Mouse (Mus musculus) layer of hippocampus, adult 8-10 months (tissue): ENCODE results near the gene Bach2. TPM values are rescaled to one million over a fixed set of nuclear protein-coding genes. Genes with fewer than 3 reads are reported as not detected.

ENCODE experiments used
- DNase-seq, 2 experiments: peaks; one replicate each; pipeline ENCODE4 v3.0.0; 2022; ENCODE audit warnings: low spot score in 2 of 2
- total RNA-seq, 4 experiments: library from RNA; stranded (reverse); gene quantifications; 2 replicates each; pipeline ENCODE4 v1.2.4; 2022

Gene Bach2
- total RNA-seq, 4 experiments from 2014 or later, result 15.1 to 17.9 (median 17.0) TPM

DNA sequence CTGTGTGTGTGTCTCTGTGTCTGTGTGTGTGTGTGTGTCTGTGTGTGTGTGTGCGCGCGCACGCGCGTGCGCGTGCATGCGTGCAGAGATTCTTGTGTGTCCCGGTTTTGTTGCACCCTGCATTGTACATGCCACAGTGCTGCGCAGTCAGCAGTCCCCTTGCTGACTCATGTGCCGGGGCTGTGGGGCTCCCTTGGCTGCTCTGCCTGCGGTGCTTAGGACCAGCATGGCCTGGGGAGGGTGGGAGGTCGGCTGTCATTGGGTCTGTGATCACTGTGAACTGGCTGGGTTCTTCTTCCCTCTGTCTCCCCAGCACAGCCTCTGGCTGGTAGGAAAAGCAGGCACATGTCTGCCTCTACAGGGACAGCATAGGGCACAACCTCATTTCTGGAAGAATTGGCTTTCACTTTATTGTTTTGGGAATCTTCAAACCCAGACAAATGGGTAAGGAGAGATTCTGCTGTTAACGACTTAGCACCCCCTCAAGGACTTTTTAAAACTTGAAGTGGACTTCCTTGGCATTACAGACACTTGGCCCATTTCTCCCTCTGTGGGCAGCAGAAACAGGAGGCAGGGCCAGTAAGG lies 11.2 kb downstream of the Bach2 start:
- DNase-seq, result no peak

DNA sequence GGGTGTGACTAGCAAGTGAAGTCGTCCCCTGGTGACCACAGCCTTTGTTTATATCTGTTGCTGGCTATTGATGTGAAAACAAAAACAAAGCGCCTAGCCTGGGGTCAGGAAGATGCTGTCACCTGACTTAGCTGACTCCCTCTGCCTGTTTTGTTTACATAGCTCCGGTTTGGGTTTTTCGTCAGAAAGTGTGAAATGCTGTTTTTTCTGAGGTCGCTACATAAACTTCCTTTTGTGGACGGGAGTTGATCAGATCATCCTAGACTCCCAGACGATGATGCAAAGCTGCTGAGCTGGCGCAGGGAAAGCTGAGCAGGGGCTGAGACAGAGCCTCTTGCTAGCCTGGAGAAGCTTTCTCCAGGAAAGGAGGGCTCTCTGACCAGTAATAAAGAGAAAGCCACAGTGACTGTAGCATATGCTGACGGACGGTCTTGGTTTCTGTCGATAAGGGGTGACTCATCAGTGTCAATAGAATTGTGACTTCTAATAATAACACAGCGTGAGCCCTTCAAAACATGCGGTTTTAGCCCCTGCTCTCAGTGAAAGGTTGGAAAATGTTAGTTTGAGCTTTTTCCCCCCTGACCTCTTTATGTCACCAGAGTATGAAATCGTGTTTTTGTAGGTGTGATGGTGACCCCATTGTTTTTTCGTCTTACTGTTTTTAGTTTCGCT lies 11.9 kb downstream of the Bach2 start:
- DNase-seq, result no peak

DNA sequence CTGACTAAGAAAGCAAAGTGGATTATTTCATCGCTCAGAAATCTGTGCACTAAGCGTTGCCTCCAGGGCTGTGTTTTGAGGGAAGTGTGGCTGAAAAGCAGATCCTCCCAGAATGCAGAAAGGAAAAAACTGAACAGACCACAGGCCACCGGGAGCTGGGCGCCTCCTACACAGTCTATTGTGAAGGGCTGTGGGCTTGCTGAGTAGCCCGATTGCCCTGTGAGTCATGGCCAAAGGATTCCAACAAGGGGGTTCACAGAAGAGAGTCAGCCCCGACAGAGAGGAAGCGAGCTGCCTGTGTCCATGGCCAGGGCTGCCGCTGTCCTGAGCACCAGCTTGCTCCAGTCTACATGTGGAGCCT lies 12.4 kb downstream of the Bach2 start:
- no peak for DNase-seq

DNA sequence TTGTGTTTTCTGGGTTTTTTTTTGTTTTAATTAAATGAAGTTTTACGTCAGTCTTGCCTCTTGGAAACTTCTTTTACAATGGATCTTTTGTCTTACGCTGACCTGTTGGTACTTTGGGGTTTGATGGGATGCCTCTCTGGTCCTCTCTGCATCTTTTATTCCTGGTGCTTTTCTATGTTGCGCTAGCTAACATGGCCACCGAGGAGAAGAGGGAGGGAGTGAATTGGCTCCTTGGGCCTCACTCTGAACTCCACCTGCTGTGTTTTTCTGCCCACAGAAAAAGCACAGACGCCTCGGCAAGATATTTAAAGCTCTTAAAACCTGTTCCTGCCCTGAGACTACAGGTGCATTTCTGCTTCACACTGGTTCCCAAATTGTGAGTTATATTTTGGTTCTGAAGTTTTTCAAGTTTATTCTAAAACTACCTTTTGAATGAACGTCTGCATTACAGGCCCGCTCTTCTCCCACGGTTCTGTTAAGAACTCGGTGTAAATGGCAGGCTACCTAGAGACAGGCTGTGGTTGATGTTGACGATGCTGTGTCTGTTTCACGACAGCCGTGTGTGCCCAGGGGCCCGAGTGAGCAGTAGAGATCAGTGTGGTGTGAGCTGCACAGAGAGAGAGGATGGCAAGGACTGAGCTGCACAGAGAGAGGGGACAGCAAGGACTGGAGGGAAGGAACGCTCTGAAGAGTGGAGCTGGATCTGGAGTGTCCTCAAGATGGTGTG lies 13.5 kb downstream of the Bach2 start:
- DNase-seq, result no peak

DNA sequence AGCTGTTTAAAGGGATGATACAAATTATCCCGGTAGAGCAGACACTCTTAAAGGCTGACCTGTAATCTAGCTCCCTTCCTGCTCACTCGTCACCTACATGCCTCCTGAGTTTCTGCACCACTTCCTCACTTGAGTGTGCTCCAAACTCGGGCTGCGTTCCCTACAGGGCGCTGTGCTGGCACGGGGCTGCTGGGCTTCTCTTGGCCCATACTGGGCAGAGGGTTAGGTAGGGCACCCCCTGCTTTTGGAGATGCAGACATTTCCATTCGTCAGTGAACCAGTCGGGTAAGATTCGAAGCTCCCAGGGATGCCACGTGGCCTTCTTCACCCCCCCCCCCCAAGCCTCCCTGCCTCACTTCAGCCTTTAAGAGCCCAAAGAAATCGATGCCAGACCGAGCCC lies 19.1 kb downstream of the Bach2 start:
- no peak for DNase-seq

DNA sequence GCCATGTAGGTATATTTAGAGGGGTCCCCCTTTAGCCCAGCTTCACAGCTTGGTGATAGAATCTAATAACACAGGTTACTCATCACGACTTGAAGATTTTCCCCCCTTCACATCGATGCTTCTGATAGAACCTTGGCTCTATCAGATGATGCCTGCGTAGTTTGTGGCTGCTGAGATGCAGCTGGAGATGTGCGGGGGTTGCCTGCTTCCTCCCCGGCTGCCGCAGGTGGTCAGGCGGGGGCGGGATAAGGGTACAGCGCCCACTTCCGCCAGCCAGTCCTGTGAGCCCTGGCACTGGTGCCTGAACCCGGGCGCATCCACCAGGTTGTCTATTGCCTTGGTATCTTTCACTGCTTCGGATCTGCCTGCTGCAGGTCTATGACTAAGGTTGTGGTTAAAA lies 19.5 kb downstream of the Bach2 start:
- no peak for DNase-seq

DNA sequence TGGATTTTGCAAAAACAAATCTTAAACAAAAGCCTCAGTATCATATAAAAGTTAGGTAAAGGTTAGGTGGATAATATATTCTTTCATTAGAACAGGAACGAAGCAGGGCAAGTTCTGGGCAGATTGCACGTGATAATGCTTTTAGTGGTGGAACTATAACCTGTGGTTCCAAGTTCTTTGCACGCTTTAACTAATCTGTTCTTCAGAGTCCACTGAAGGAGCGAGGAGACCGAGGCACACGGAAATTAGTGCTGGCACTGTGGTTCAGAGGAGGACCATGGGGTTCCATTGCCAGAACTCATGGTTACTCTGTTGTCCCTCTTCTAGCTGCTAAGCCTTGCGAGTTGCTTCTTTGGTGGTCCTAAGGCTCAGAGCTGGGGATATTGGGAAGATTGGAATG lies 20.0 kb downstream of the Bach2 start:
- DNase-seq, result no peak

DNA sequence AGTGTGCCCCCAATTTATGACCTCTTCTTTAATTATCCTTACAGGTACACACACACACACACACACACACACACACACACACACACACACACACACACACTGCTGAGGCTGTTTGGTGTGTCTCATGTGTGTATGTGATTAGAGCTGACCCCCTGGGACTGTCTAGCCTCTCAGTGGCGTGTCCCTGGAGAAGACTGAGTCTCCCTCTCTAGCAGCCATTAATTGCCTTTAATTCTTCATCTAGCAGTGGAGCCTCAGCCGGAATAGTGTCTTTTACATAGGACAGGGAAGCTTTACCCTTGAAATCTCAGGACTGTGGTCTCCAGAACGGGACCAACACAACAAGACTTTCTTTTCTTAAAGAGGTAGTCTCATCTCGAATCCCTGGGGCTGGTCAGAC lies 22.3 kb downstream of the Bach2 start:
- DNase-seq, result no peak

DNA sequence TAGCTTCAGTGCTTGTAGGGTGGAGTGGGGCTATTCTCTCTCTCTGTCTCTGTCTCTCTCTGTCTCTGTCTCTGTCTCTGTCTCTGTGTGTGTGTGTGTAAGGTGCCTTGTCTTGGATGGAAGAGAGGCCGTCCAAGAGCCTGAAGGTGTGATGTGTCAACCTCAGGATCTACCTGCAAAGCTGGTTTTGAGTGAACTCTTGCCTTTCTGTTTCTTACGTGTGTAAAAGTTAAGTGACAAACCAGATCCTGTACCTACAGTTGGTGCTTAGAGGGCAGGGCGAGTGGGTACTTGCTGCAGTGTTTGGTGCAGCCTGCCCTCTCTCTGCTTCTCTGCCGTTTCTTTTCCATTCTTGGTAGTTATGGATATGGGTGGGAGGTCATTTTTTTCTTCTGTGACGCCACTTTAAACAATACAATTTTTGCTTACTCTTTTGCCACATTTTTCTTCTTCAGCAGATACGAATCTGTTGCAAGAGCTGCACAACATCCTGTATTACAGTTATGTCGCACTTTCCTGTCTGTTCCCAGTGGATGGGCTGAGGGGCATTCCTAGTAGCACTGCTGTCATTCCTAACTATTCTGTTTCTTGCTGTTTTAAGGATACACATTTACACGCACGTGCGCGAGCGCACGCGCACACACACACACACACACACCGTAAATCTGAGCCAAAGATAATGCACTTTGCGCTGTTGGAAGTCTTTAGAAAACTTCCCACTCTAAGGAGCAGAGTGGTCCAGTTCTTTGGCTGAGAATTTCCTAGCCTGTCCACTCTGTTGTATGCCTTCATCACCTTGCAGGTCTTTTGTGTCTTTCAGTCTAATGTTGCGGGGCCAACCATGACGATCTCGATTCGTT lies 24.5 kb downstream of the Bach2 start:
- DNase-seq, result no peak

DNA sequence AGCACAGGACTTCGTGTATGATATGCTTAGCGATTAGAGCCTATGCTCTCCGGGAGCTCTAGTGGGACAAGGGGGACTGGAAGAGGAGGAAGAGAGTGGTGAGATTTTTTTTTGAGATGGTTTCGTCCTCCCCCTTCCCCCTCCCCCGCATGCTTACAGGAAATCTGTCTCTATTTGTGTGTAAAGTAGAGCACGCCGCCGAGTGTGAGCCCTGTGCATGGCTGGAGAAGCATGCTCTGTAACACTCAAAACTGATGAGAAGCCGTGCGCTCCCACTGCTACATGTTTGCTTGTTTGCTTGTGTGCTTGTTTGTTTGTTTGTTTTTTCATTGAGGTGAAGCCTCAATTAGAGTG lies 25.1 kb downstream of the Bach2 start:
- no peak for DNase-seq

DNA sequence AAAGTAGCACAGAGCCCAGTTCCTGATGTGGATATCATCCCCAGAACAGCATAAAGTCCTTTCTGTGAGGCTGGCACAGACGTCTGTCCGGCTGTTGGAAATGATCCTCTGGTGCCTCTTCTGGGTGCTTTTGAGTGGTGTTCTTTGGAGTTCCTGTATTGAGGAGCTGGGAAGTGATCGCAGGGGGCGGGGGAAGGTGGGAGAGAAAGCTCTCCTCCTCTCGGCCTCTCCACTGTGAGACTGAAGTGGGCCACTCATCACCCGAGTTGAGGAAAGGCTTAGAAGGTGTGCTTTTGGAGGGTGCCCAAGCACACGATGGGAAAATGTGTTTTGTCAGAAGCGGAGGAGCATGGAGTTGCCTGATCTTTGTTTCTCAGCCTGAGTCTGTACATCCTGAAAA lies 26.3 kb downstream of the Bach2 start:
- no peak for DNase-seq

DNA sequence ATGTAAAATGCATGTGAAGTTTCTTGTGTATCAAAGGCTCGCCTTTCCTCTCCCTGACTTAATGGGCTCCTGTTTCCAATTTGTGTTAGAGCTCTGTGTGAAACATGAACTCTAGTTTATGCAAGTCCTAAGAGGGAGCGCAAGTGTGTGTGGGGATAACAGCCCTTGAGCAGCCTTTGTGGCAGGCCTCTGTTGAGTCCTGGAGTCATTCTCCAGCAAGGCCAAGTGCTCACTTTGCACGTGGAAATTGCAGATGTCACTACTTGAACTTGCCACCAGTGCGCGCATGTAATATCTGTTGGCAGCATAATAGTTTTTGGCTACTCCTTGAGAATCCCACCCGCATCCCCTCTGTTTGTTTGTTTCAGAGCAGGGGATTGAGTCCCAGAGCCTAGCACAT lies 28.1 kb downstream of the Bach2 start:
- no peak for DNase-seq

DNA sequence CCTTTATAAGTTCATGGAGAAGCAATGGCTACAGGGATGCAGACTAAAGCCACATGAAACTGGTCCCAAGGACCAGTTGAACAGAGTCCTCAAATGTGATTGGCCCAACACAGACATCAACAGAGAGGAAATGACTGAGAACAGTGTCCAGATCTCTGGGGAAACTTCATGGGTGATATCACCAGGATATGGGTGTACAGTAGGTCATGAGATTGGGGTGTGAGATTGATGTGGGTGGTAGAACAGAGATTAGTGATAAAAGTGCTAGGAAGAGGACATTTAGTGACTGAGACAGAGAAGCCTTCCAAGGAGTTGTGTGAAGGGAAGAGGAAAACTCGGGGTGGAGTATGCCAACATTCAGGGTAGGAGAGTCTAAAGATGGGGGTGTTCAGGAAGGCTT lies 29.4 kb downstream of the Bach2 start:
- DNase-seq, result no peak

DNA sequence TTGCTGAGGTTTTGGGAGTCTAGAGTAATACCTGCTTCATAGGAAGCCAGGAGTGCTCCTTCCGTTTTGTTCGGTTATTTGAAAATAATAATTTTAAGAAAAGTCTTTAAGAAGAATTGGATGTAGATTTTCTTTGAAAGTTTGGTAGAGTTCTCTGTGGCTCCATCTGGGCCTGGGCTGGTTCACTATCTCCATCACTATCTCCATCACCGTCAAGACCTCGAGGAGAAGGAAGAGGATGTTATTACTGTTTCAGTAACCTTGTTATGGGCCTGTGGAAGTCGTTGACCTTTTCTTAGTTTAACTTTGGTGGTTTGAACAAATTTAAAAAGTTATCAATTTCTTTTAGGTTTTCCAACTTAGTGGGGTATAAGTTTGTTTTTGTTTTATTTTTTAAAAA lies 33.8 kb downstream of the Bach2 start:
- no peak for DNase-seq

DNA sequence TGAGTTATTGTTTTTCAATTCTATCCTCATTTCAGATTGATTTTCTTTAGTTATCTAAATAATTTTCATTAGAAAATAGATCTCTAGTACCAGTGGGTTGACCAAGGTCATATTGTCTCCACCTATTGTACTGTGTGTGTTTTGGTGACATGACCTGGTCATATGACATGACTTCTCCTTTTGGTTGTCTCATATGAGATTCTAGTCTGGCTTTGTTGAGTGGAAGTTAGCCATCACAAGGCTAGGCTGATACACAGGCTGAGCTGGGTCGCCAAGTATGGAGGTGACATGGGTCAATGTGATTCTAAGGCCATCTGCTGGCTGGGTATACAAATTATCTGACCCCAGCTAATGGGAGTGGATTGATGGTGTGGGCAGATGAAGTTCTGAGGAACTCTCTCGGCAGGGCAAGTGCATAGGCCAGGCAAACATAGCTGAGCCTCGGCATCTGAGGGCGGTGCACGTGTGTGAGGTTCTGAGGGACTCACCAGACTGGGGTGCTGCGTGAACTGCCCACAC lies 36.2 kb downstream of the Bach2 start:
- no peak for DNase-seq

DNA sequence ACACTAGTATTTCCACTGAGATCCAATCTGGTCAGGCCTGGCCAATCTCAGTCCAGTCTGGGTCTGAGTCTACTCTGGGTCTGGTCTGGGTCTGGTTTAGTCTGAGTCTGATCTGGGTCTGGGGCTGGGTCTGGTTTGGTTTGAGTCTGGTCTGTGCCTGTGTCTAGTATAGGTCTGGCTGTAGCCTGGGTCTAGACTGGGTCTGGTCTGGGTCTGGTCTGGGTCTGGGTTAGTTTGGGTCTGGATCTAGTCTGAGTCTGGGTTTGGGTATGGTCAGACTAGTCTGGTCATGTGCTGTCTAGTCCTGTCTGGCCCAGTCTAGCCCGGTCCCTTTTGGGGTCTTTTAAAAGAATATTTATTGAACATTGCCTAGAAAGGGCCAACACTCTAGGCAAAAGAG lies 41.2 kb downstream of the Bach2 start:
- DNase-seq, result no peak

DNA sequence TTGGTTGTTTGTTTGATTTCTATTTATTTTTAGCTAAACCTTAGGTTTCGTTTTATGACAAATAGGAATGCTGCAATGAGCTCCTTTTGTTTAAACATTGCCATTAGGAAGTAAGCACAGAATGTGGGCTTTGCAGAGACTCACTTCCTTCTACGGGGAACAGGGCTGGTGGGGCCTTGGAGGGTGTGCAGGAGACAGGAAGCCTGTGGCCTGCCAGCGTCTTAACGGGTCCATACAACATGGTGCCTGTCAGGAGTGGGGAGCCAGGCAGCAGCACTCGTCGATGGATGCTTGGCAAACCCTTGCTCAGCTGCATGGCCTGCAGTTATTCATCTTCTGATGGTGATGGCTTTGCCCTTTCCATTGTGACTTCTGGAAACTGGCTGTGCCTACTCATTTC lies 41.8 kb downstream of the Bach2 start:
- no peak for DNase-seq

DNA sequence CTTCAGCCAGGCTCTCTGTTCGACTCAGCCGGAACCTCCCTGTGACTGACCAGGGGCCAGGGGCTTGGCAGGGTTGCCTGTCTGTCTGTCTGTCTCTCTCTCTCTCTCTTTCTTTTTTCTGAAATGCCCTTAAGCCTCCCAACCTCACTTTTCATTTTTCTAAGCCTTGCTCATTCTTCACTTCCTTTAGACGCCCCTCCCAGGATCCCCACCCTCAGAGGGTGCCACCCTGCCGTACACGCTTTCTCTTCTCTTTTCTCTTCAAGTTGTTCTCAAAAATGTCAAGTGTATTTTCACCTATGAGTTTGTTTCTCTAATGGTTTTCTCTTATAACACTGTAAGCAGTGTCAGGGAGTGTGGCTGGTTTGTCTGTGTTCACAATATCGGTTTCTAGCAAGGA lies 42.7 kb downstream of the Bach2 start:
- no peak for DNase-seq

DNA sequence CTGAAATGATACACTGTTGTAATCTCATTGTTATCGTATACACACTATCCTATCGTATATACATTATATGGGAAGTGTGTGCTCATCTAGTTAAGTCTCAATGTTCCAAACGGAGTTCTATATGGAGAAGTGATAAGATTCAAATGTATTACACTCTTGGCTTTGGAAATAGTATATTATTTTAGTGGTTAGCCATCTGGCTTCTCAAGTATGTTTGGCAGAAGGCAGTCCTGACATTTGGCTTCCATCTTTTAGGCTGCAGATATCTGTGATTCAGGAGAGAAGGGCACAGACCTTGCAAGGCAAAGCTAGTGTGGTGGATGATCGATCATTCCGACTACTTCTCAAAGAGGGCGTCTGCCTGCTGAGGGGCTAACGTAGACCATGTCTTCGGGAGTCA lies 47.8 kb downstream of the Bach2 start:
- DNase-seq, result no peak

DNA sequence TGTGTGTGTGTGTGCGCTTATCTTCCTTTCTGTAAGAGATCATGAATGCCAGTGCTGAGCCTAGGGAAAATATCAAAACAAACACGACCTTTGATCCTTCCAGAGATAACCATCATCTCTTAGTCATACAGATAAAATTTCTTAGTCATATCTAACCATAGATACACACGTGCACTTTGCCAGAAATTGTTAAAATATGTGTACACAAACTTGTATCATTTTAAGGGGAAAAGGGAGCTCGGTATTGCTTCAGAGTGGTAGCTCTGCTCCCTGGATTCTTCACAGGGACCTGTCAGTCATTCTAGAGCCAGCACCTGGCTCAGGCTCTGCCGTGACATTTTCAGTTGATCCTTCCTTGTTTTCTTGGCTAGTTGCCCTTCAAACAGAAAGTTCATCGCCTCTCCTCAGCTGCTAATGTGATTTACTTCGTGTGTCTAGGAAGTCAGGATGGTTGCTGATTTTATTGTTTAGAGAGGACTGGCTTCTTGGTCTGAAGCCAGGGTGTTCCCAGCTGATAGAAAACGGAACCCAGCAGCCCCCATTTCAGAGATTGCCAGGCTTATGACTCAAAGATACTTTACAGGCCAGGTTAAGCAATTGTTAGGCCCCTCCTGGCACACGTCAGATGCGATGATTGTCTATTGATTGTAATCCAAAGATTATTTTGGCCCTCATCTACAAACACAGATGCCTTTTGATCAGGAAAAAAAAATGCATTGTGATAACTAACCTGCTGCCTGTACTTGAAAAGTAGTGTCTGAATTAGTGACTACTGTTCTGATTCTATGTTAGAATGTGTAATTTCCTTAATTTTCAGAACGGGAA lies 49.6 kb downstream of the Bach2 start:
- DNase-seq, result no peak

DNA sequence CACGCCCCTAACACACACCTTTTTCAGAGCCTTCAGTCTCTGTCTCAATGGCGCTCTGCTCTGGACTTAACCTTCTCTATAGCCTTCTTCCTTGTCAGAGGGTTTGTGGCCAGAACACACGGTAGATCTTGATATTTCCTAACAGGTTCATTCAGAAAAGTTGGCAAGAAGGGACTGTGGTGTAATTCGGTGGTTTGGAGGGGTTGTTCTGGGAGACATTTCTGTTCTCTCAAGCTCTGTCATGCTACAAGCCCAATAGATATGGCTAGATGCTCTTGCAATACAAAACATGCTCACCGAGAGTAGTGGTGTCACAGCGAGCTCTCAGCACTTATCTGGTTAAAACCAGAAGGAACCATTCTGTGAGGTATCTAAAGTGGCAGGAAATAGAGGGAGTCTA lies 51.2 kb downstream of the Bach2 start:
- no peak for DNase-seq
